Mouse (Mus musculus) macrophage (primary cell): ENCODE results near the gene Adgra3. TPM values are rescaled to one million over a fixed set of nuclear protein-coding genes. Genes with fewer than 3 reads are reported as not detected.
A peak's percentile ranks its signal among the peaks of the same experiment; 100 is the strongest.

Source experiments
- H3K27ac ChIP-seq: fragments of 350-480 bp; formaldehyde crosslinking; 2 replicates; pipeline ENCODE4 v1.9.0; 2021
- H3K36me3 ChIP-seq: fragments of 350-480 bp; formaldehyde crosslinking; 2 replicates; pipeline ENCODE4 v1.9.0; 2021; ENCODE audit errors: inconsistent target
- H3K4me3 ChIP-seq: fragments of 350-480 bp; formaldehyde crosslinking; 2 replicates; pipeline ENCODE4 v1.9.0; 2021; ENCODE audit errors: inconsistent target
- H3K79me2 ChIP-seq: fragments of 350-480 bp; formaldehyde crosslinking; 2 replicates; pipeline ENCODE4 v1.9.0; 2021; ENCODE audit errors: inconsistent target
- WGBS: methylation state at CpG from one replicate; pipeline ENCODE4 v1.1.7; 2026; ENCODE audit warnings: inconsistent platforms; ENCODE audit not compliant: missing documents; 5-methylcytosine and 5-hydroxymethylcytosine counted together
- polyA plus RNA-seq: library from polyadenylated mRNA; stranded (reverse); fragments of 250-400 nt; gene quantifications from 3 replicates; pipeline ENCODE4 v1.2.4, GENCODE M21; 2018; ENCODE audit warnings: inconsistent platforms
- total RNA-seq, 78 experiments: library from RNA; depleted of rRNA; stranded (reverse); fragments of 250-400 nt; gene quantifications; 1 replicate in 9 of 78; 2 replicates in 24 of 78; 3 replicates in 43 of 78; 4 replicates in 2 of 78; pipeline ENCODE4 v1.2.4; 2018; ENCODE audit warnings: inconsistent platforms in 56 of 78

Gene Adgra3
- 10 to 100 TPM in 3 of 26 experiments, 1 to 10 TPM in 12, under 1 TPM in 9, not detected in 2; 0.21 to 14.6 (median 1.3) TPM for total RNA-seq (2018; cell fraction: chromatin; rRNA removed)
- 1 to 10 TPM in 12 of 26 experiments, under 1 TPM in 14; 0.34 to 4.1 (median 0.82) TPM for total RNA-seq (2018; cell fraction: cytosol; rRNA removed)
- 1 to 10 TPM in 14 of 26 experiments, under 1 TPM in 12; 0.17 to 4.4 (median 1.1) TPM for total RNA-seq (2018; cell fraction: nucleus; rRNA removed)
- 0.66 to 2.3 TPM (median 1.8 TPM) in 3 replicates for polyA plus RNA-seq

- H3K27ac ChIP-seq = no peak within 1 kb of the TSS
- WGBS = 2% methylated on average over 90 of the region's 113 CpGs
- no peaks in the 10 kb centered on the region for H3K79me2 ChIP-seq
- H3K4me3 ChIP-seq = peak within 1 kb of the TSS; percentile 10; the same call in 1 of the 2 replicates
- no peaks in the 10 kb centered on the region for H3K36me3 ChIP-seq
Observed at GRCm38 (mm10) chr5:50058421-50059286, at the start of gene Adgra3. Gene Adgra3 (minus strand): TSS chr5:50059006.

- Histone ChIP-seq H3K4me3 (no peak overlapping the region), H3K36me3 (no peaks in the 10 kb centered on the region), H3K27ac (no peak overlapping the region), H3K79me2 (no peaks in the 10 kb centered on the region)
- 100% methylated on average over 1 of the region's 1 CpGs for WGBS
Observed at GRCm38 (mm10) chr5:50083441-50083840, 24.6 kb upstream of the Adgra3 start.

GRCm38 (mm10) chr5:50074245-50074644 lies 15.4 kb upstream of the Adgra3 start:
- no peak overlapping the region for H3K4me3 ChIP-seq
- no peaks in the 10 kb centered on the region for H3K79me2 ChIP-seq
- H3K27ac ChIP-seq = no peak overlapping the region
- H3K36me3 ChIP-seq = no peaks in the 10 kb centered on the region

- Histone ChIP-seq H3K36me3 (no peaks in the 10 kb centered on the region), H3K79me2 (no peaks in the 10 kb centered on the region), H3K27ac (no peak overlapping the region), H3K4me3 (no peak overlapping the region)
- 75% methylated on average over 3 of the region's 3 CpGs for WGBS
Observed at GRCm38 (mm10) chr5:50064236-50064635, 5.4 kb upstream of the Adgra3 start.

- no peak overlapping the region; the same call in 1 of the 2 replicates for H3K4me3 ChIP-seq
- no peaks in the 10 kb centered on the region for H3K36me3 ChIP-seq
- 83% methylated on average over 7 of the region's 7 CpGs for WGBS
- no peak overlapping the region for H3K27ac ChIP-seq
- H3K79me2 ChIP-seq = no peaks in the 10 kb centered on the region
Observed at GRCm38 (mm10) chr5:50059586-50059985, 780 bp upstream of the Adgra3 start.

GRCm38 (mm10) chr5:50057612-50058420 lies 990 bp downstream of the Adgra3 start:
- H3K4me3 ChIP-seq = no peak overlapping the region

GRCm38 (mm10) chr5:50052456-50052855 lies 6.3 kb downstream of the Adgra3 start:
- Histone ChIP-seq H3K36me3 (no peaks in the 10 kb centered on the region), H3K27ac (no peak overlapping the region), H3K4me3 (no peak overlapping the region), H3K79me2 (no peaks in the 10 kb centered on the region)
- 86% methylated on average over 4 of the region's 4 CpGs for WGBS

More at GRCm38 (mm10) chr5:50057612-50058420, 990 bp downstream of the Adgra3 start:
- no peaks in the 10 kb centered on the region for H3K36me3 ChIP-seq
- WGBS = 16% methylated on average over 26 of the region's 26 CpGs
- H3K27ac ChIP-seq = no peak overlapping the region
- no peaks in the 10 kb centered on the region for H3K79me2 ChIP-seq

- Histone ChIP-seq H3K36me3 (no peaks in the 10 kb centered on the region), H3K4me3 (no peak overlapping the region), H3K27ac (no peak overlapping the region), H3K79me2 (no peaks in the 10 kb centered on the region)
- WGBS = 93% methylated on average over 21 of the region's 21 CpGs
Observed at GRCm38 (mm10) chr5:50050668-50051425, 8.0 kb downstream of the Adgra3 start.

GRCm38 (mm10) chr5:50050037-50050436 lies 8.8 kb downstream of the Adgra3 start:
- Histone ChIP-seq H3K79me2 (no peaks in the 10 kb centered on the region), H3K36me3 (no peaks in the 10 kb centered on the region), H3K27ac (no peak overlapping the region), H3K4me3 (no peak overlapping the region)
- 85% methylated on average over 3 of the region's 3 CpGs for WGBS

GRCm38 (mm10) chr5:50049506-50049905 lies 9.3 kb downstream of the Adgra3 start:
- WGBS = 91% methylated on average over 8 of the region's 8 CpGs
- Histone ChIP-seq H3K4me3 (no peak overlapping the region), H3K27ac (no peak overlapping the region), H3K79me2 (no peaks in the 10 kb centered on the region), H3K36me3 (no peaks in the 10 kb centered on the region)

- no peak overlapping the region for H3K4me3 ChIP-seq
- H3K36me3 ChIP-seq = no peaks in the 10 kb centered on the region
- no peak overlapping the region for H3K27ac ChIP-seq
- H3K79me2 ChIP-seq = no peaks in the 10 kb centered on the region
- WGBS = 88% methylated on average over 7 of the region's 7 CpGs
Observed at GRCm38 (mm10) chr5:50048960-50049359, 9.8 kb downstream of the Adgra3 start.

- WGBS = 83% methylated on average over 5 of the region's 5 CpGs
- no peaks in the 10 kb centered on the region for H3K79me2 ChIP-seq
- H3K27ac ChIP-seq = no peak overlapping the region
Observed at GRCm38 (mm10) chr5:50048271-50048851, 10.4 kb downstream of the Adgra3 start.

GRCm38 (mm10) chr5:50045180-50045579 lies 13.6 kb downstream of the Adgra3 start:
- Histone ChIP-seq H3K79me2 (no peaks in the 10 kb centered on the region), H3K36me3 (no peaks in the 10 kb centered on the region), H3K27ac (no peak overlapping the region), H3K4me3 (no peak overlapping the region)
- 97% methylated on average over 5 of the region's 6 CpGs for WGBS

More at GRCm38 (mm10) chr5:50048271-50048851, 10.4 kb downstream of the Adgra3 start:
- no peaks in the 10 kb centered on the region for H3K36me3 ChIP-seq
- H3K4me3 ChIP-seq = no peak overlapping the region

GRCm38 (mm10) chr5:50043677-50044076 lies 15.1 kb downstream of the Adgra3 start:
- Histone ChIP-seq H3K79me2 (no peaks in the 10 kb centered on the region), H3K36me3 (no peaks in the 10 kb centered on the region), H3K4me3 (no peak overlapping the region), H3K27ac (no peak overlapping the region)
- 92% methylated on average over 3 of the region's 4 CpGs for WGBS
